Mouse (Mus musculus): ENCODE measurements at regions not wholly inside any gene's neighbourhood (a gene's known extent, or its start where the extent isn't known, plus 50 kb on each side); places are given as distances from the start of the nearest gene placed in this dataset.

- TF ChIP-seq POLR2A (IDR thresholded peaks at IDR 0.05; ENCODE audit: borderline replicate concordance, control insufficient read depth, low read depth, low read length) (no peak), CTCF (IDR thresholded peaks at IDR 0.05; ENCODE audit: control insufficient read depth, insufficient read depth, low read length) (no peak)
Observed at GRCm38 (mm10) chr8:11957046-11957783, 116.9 kb downstream of the Tex29 start.

Data from bone marrow, adult 2 months (tissue).